Mouse (Mus musculus) heart, embryonic 16.5 days (tissue): Measurements from ENCODE around the gene Erbb4. TPM values are rescaled to one million over a fixed set of nuclear protein-coding genes. Genes with fewer than 3 reads are reported as not detected.

Experiments
- ATAC-seq: fragments of 200-750 bp; cut with Nextera tagmentation; replicated peaks from 2 replicates; pipeline ENCODE4 v1.8.0; 2017; ENCODE audit warnings: moderate number of reproducible peaks; ENCODE audit not compliant: insufficient read depth, low FRiP score; ENCODE audit errors: extremely low read depth
- H3K27ac ChIP-seq: fragments of 300-500 bp; sonication (generic); 2 replicates; pipeline ENCODE4 v1.5.1; 2014; ENCODE audit warnings: mild to moderate bottlenecking, low read length, control low read depth, moderate library complexity
- H3K27me3 ChIP-seq: fragments of 300-500 bp; sonication (generic); 2 replicates; pipeline ENCODE4 v1.6.1; 2014; ENCODE audit warnings: low read length, mixed read lengths; ENCODE audit not compliant: control insufficient read depth, insufficient read depth
- H3K36me3 ChIP-seq: fragments of 300-500 bp; sonication (generic); 2 replicates; pipeline ENCODE4 v1.6.1; 2014; ENCODE audit not compliant: control insufficient read depth, insufficient read depth
- H3K4me1 ChIP-seq: fragments of 300-500 bp; sonication (generic); 2 replicates; pipeline ENCODE4 v1.6.1; 2014; ENCODE audit warnings: low read length, mixed read lengths; ENCODE audit not compliant: control insufficient read depth, insufficient read depth
- H3K4me2 ChIP-seq: fragments of 300-500 bp; sonication (generic); 2 replicates; pipeline ENCODE4 v1.6.1; 2014; ENCODE audit warnings: low read depth, mild to moderate bottlenecking, control low read depth, low read length
- H3K4me3 ChIP-seq: fragments of 300-500 bp; sonication (generic); 2 replicates; pipeline ENCODE4 v1.5.1; 2014; ENCODE audit warnings: mild to moderate bottlenecking, control low read depth, low read length
- H3K9ac ChIP-seq: fragments of 300-500 bp; sonication (generic); 2 replicates; pipeline ENCODE4 v1.6.1; 2014; ENCODE audit warnings: low read length, control low read depth
- H3K9me3 ChIP-seq: fragments of 300-500 bp; sonication (generic); replicated peaks from 2 replicates; pipeline ENCODE4 v1.6.1; 2016; ENCODE audit warnings: low read length; ENCODE audit not compliant: control insufficient read depth
- WGBS: fragments of 180-500 bp; shearing (Covaris S2); extraction: QIAGEN DNeasy Blood & Tissue Kit; methylation state at CpG from one replicate; pipeline ENCODE4 v1.1.7; 2014; 5-methylcytosine and 5-hydroxymethylcytosine counted together
- polyA plus RNA-seq: library from polyadenylated mRNA; unstranded; fragments of >200 nt; fragmentation: Nextera tagmentation; extraction: Ambion mirVana; gene quantifications from 2 replicates; pipeline ENCODE4 v1.2.1, GENCODE M21; 2015

Erbb4 gene
- polyA plus RNA-seq, 1 experiment from 2014 or later, result 6.2 TPM

DNA sequence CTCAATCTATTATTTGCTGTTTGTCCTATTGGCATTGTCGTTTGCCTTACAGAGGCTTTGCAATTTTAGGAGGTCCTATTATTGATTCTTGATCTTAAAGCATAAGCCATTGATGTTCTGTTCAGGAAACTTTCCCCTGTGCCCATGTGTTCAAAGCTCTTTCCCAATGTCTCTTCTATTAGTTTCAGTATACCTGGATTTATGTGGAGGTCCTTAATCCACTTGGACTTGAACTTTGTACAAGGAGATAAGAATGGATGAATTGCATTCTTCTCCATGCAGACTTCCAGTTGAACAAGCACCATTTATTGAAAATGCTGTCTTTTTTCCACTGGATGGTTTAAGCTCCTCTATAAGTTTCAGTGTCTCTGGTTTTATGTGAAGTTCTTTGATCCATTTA, 536.9 kb downstream of the Erbb4 start:
- no peak overlapping the region for H3K4me2 ChIP-seq
- WGBS, result 85% methylated on average over 1 of the region's 1 CpGs
- no peaks in the 10 kb centered on the region for H3K27me3 ChIP-seq
- no peak for ATAC-seq
- no peak overlapping the region for H3K27ac ChIP-seq
- no peaks in the 10 kb centered on the region for H3K9me3 ChIP-seq
- H3K4me3 ChIP-seq, result no peak overlapping the region
- H3K36me3 ChIP-seq, result no peaks in the 10 kb centered on the region
- H3K4me1 ChIP-seq, result no peaks in the 10 kb centered on the region; the same call in 1 of the 2 replicates
- no peak overlapping the region for H3K9ac ChIP-seq

DNA sequence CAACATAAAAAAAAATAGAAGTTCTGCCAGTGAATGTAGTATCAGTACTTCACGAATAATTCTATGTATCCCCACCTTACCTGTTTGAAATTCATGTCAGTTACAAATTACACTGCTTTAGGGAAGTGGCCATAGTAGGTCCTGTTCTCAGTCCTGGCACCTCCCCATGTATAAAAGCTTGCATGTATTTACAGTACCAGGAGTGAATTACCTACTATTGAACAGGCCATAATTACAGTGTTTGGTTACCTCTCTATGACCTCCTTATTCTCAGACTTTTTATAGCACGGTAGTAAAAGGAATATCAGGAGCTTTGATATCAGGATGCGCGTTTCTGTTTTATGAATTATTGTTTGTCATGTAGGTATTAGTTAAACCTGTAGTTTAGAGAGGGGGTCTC, 564.9 kb downstream of the Erbb4 start:
- H3K4me3 ChIP-seq, result no peak overlapping the region
- no peaks in the 10 kb centered on the region for H3K27me3 ChIP-seq
- H3K4me2 ChIP-seq, result no peak overlapping the region
- H3K9ac ChIP-seq, result no peak overlapping the region
- WGBS, result 86% methylated on average over 4 of the region's 4 CpGs
- no peaks in the 10 kb centered on the region for H3K36me3 ChIP-seq
- no peaks in the 10 kb centered on the region for H3K4me1 ChIP-seq
- H3K9me3 ChIP-seq, result no peaks in the 10 kb centered on the region
- ATAC-seq, result no peak
- H3K27ac ChIP-seq, result no peak overlapping the region

DNA sequence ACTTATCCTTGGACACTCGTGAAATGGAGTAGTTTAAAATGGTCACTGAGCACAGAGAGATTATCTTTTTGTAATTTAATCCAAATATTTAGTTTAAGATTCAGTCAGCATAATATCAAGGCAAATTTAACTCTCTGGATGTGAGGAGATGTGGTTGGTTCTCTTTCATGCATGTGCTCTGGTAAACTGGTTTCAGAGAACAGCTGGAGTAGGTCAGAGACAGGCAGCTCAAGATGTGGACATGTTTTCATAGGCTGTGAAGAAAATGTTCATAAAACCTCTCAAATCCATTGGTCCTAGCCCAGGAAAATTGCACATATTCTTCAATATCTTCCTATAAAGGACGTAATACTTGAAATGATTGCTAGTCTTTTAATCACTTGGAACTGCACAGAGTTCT, 590.0 kb downstream of the Erbb4 start:
- Histone ChIP-seq H3K27me3 (no peaks in the 10 kb centered on the region), H3K36me3 (no peaks in the 10 kb centered on the region), H3K4me2 (no peak overlapping the region), H3K4me3 (no peak overlapping the region), H3K9me3 (no peaks in the 10 kb centered on the region), H3K27ac (no peak overlapping the region), H3K4me1 (no peaks in the 10 kb centered on the region), H3K9ac (no peak overlapping the region)
- no peak for ATAC-seq
- WGBS, result 58% methylated on average over 2 of the region's 2 CpGs

DNA sequence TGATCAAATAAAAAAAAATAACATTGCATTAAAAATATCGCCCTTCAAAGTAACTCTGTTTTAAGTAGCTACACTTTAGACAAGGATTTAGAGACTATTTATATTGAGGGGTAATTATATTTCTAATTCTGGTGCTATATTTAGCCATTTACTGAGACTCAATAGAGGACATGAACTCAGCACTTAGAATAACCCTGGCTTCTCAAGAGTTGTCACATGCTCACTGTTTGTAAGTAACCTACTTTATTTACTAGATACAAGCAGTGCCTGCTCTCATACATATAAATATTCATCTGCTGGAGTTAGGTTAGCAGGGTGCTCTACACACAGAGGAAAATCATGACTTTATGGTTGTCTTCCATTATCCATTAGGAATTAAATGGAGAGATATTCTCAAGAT, 604.0 kb downstream of the Erbb4 start:
- no peak overlapping the region for H3K9ac ChIP-seq
- no peaks in the 10 kb centered on the region for H3K36me3 ChIP-seq
- no peaks in the 10 kb centered on the region for H3K27me3 ChIP-seq
- H3K4me3 ChIP-seq, result no peak overlapping the region
- ATAC-seq, result peak; percentile 73
- H3K4me1 ChIP-seq, result peaks cover 5% of the 10 kb centered on the region
- H3K9me3 ChIP-seq, result no peaks in the 10 kb centered on the region
- H3K4me2 ChIP-seq, result no peak overlapping the region
- no peak overlapping the region for H3K27ac ChIP-seq
- 46% methylated on average over 1 of the region's 1 CpGs for WGBS

DNA sequence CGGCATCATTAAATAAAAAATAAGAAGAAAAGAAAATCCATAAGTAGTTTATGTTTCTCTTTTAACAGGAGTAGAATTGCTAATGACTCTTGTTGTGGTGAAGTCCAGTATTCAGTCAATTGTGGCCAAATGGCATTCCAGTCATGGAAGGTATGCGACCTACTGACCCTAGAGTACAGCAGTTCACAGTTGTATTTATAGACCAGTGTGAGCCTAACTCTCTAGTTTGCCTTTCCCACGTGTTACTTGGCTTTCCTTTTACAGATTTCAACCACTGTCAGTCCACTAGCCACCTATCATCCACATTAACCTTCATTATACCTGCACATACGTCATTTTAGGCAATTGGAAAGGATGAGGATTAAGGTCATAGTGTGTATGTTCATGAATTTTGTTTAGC, 606.3 kb downstream of the Erbb4 start:
- Histone ChIP-seq H3K27ac (no peak overlapping the region), H3K4me2 (no peak overlapping the region), H3K36me3 (no peaks in the 10 kb centered on the region), H3K9ac (no peak overlapping the region), H3K9me3 (no peaks in the 10 kb centered on the region), H3K4me3 (no peak overlapping the region), H3K27me3 (no peaks in the 10 kb centered on the region), H3K4me1 (peaks cover 5% of the 10 kb centered on the region)
- 28% methylated on average over 4 of the region's 4 CpGs for WGBS
- ATAC-seq, result peak; percentile 65

DNA sequence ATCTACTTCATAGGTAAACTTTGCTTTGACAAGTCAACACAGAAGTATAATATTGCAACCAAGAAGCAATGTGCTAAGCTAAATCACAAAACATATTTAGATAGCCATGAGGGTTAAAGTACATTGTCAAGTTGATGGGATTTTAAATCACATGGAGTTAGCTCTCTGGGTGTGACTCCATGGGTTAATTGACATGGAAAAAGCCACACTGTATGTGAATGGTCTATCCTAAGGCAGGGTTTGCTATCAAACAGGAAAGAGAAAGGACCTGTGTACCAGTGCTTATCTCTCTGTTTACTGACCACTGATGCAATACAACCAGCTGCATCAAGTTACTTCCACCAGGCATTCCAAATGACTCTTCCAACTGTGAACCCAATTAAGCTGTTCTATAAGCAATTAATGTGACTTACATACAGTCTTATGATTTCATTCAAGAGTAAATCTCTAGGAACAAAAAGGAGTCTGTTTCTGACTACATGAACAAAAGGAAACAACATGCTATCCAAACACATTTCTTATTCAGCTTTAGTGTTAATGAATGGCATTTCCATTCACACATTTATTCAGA, 641.4 kb downstream of the Erbb4 start:
- no peaks in the 10 kb centered on the region for H3K4me1 ChIP-seq
- no peaks in the 10 kb centered on the region for H3K27me3 ChIP-seq
- ATAC-seq, result no peak
- H3K36me3 ChIP-seq, result no peaks in the 10 kb centered on the region
- no peak overlapping the region for H3K4me2 ChIP-seq
- H3K9ac ChIP-seq, result no peak overlapping the region
- H3K9me3 ChIP-seq, result no peaks in the 10 kb centered on the region
- no peak overlapping the region for H3K4me3 ChIP-seq
- no peak overlapping the region for H3K27ac ChIP-seq

DNA sequence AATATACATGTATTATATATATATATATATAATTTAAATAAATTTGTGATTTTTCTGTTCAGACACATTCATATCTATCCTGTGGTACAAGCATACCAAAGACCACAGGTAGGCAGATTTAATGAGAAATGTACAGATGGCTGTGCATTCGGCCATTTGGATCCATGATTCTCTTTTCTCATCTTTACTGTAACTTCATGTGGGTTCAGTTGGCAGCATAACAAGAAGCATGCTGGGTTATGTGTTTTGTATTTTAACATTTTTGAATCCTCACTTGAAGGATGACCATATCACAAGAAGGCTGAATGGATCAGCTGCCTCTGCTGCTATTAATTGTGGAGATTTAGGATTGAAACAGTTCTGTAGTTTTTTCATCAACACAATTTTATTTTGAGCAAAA, 656.6 kb downstream of the Erbb4 start:
- ATAC-seq, result no peak
- no peaks in the 10 kb centered on the region for H3K27me3 ChIP-seq
- H3K4me2 ChIP-seq, result no peak overlapping the region
- WGBS, result 83% methylated on average over 1 of the region's 1 CpGs
- no peak overlapping the region for H3K27ac ChIP-seq
- no peaks in the 10 kb centered on the region for H3K4me1 ChIP-seq
- no peaks in the 10 kb centered on the region for H3K36me3 ChIP-seq
- no peaks in the 10 kb centered on the region for H3K9me3 ChIP-seq
- no peak overlapping the region for H3K9ac ChIP-seq
- H3K4me3 ChIP-seq, result no peak overlapping the region

DNA sequence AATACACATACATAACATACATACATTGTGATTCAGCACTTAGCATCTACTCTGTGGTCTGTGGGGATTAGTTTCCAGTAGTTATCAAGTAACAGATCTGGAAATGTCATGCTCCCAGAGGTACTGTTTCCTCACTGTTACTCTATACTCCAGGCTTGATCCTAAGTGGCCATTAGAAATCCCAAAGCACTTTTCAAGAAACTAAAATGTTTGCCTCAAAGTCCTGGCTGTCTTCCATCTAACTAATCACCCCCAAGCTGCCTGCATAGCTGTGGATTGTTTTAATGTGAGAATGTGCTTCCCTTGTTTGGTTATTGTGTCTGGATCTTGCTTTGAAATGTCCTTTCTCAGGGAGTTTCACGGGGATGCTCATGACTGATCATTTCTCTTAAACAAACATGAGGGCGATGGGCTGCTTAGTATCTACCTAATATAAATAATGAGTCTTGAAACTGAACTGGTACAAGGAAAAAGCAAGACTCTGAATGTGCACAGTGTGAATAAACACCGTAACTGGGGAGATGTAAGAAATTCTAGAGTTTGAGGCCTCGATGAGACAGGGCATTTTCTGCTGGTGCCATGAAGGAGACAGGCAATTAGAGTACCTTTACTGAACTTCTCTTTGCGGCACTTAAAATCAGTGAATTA, 683.4 kb downstream of the Erbb4 start:
- H3K9ac ChIP-seq, result no peak overlapping the region
- no peaks in the 10 kb centered on the region for H3K4me1 ChIP-seq
- H3K27me3 ChIP-seq, result no peaks in the 10 kb centered on the region
- H3K4me2 ChIP-seq, result no peak overlapping the region
- no peak overlapping the region for H3K27ac ChIP-seq
- 71% methylated on average over 5 of the region's 5 CpGs for WGBS
- no peaks in the 10 kb centered on the region for H3K36me3 ChIP-seq
- no peak overlapping the region for H3K4me3 ChIP-seq
- H3K9me3 ChIP-seq, result no peaks in the 10 kb centered on the region
- ATAC-seq, result no peak

DNA sequence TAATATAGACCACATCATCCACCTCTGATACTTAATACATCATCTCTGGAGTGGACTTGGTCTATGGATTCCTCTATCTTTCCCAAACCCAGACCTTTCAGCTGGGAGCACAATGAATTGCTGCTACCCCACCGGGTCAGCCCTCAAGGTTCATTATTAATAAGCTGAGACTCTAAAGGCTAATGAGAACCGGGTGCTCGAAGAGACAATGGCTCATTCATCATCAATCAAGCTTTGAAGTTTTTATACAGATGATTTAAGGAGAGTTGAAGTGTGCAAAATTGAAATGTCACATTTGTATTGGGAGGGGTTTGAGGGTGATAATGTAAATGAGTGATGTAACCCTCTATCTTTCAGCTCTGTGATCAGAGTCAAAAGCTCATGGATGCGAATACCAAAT, 706.7 kb downstream of the Erbb4 start:
- Histone ChIP-seq H3K9ac (no peak overlapping the region), H3K36me3 (no peaks in the 10 kb centered on the region), H3K27me3 (no peaks in the 10 kb centered on the region), H3K27ac (no peak overlapping the region), H3K4me3 (no peak overlapping the region), H3K4me2 (no peak overlapping the region), H3K4me1 (no peaks in the 10 kb centered on the region), H3K9me3 (no peaks in the 10 kb centered on the region)
- ATAC-seq, result no peak
- WGBS, result 67% methylated on average over 4 of the region's 4 CpGs
